Mouse (Mus musculus): Measurements from ENCODE around the gene Phka1. TPM values are rescaled to one million over a fixed set of nuclear protein-coding genes. Genes with fewer than 3 reads are reported as not detected.
"Not testable (repeated sequence)": the region's sequence is repeated elsewhere in the genome, so short reads cannot be mapped to it uniquely, and the experiment has no call there.

Phka1 gene
- total RNA-seq (2021) = 12.0 and 13.0 TPM in 2 replicates
- long read RNA-seq, experiment 1, full-length matches to known transcripts = 2 of 7 reads
- long read RNA-seq, experiment 1, partial matches to known transcripts = 2 of 7 reads
- long read RNA-seq, experiment 1, other reads (novel, unspliced or antisense) = 3 of 7 reads
- long read RNA-seq, experiment 2, full-length matches to known transcripts = 3 of 11 reads
- long read RNA-seq, experiment 2, partial matches to known transcripts = 6 of 11 reads
- long read RNA-seq, experiment 2, other reads (novel, unspliced or antisense) = 2 of 11 reads

DNA sequence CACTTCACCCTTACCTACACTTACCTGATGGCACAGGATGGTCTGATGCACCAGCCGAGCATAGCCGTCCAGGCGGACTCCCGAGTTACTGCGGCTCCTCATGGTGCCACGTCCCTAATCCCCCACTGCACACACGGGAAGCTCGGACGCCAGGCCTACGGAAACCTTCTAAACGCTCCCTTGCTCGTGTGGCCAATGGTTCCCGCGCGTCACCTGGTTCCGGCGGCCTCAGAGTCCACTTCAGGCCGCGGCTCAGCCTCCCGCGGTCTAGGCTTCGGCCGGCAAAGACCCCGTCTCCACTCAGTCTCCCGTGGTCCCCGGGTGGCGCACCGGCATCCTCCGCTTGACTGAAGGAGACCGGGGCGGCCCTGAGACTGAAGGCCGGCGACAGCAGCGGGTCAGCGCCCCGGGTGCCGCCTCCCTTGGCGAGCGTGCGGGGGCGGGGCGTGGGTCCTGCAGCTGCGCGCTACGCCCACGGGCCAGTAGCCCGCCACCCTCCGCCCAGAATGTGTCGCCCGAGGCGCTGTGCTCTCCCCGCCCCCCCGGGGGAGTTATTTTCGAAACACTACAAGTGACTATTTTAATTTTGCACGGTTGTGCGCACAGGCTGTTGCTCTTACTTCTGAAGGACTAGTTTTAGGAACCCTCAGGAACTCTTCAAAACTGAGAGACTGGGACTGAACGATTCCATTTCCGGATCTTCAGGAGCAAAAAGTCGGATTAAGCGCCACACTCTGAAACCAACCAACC, at the start of gene Phka1:
Gene Phka1, minus strand, starts transcription at position 424 of the 750 bp plus-strand sequence.
- peak; percentile 92 for DNase-seq

DNA sequence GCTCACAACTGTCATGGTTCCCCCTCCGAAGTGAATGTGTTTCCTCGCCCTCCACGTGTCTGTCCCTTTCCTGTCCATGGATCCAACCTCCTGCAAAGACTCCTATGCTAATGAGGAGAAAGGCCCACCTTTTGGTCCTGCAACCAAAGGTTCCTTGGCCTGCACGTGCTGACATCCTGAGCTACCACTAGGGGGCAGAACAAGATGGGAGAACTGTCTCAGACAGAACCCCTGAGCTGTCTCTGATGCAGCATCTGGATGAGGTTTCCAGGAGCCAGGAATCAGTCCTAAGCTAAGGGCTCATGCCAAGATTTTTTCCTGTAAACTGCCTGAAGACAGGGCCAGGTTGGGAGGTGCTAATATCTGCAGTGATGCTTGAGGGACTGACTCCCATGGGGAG, 45.2 kb upstream of the Phka1 start:
- DNase-seq = peak; percentile 39

DNA sequence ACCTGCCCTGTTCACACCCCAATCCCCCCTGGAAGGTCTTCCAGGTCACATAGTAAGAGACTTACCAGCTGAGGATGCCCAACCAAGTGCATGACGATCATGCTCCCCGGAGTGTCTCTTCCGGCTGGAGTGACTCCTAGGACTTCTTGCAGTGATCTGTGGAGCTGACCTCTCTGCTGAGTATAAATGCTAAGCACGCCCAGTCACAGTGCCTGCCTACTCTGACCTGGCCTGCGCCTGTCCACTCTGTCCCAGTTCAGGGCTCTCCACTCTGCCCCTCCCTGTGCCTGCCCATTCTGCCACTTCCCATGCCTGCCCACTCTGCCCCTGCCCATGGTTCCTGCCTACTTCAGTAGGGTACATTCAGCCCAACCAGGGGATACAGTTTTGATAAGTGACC, 42.8 kb upstream of the Phka1 start, which contains the start of gene Gm3880:
Gene Gm3880, minus strand, starts transcription at position 101 of the 400 bp plus-strand sequence.
- DNase-seq = not testable (repeated sequence)

DNA sequence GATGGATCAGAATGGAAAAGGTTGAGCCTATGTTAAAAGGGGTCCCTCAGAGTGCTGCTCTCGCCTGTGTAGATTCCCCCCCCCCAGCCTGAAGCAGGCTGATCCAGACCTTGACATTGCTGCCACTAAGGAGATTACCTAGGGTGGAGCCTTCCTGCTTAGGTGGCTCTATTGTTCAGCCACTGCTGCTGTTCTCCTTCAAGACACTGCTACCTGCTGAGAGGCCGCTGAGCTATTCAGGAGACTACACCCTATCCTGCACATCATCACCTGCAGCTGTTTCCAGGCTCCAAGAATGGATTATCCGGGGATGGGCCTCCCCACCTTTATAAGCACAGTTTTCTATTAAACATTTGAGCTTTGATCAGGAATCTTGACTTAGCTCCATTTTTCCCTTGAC, 40.7 kb upstream of the Phka1 start:
- not testable (repeated sequence) for DNase-seq

DNA sequence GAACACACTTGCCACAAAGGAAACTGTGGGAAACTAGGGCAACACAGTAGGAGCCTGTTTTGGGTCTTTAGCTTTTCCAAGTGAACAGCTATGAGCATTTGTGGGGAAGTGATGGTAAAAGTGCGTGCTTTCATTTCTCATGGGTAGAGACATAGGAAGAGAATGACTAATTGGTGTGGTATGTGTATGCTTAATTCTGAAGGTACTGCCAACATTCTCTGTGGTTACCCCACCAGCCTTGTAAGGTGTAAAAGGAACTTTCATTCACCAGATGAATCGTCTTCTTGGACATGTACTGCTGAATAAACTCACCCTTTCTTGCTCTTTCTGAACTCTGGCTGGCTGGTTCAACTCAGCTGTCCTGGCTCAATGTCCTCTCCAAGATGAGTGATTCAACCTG, 22.6 kb upstream of the Phka1 start:
- no peak for DNase-seq

DNA sequence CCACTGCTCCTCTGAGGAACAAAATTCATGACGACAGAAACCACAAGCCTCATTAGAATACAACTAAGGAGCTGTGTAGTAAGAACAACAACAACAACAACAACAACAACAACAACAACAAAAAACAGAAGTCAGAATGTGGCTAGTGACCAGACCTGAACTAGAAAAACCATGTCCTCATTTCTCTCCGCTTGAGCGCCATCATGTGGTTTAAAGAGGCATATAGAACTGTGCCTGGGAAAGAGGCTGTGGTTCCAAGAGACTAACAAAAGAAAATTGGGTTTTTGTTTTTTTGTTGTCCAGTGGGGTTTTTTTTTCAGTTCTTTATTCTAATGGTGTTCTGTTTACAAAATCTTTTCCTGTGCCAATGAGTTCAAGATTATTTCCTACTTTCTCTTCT, 16.7 kb upstream of the Phka1 start:
- peak; percentile 41 for DNase-seq

DNA sequence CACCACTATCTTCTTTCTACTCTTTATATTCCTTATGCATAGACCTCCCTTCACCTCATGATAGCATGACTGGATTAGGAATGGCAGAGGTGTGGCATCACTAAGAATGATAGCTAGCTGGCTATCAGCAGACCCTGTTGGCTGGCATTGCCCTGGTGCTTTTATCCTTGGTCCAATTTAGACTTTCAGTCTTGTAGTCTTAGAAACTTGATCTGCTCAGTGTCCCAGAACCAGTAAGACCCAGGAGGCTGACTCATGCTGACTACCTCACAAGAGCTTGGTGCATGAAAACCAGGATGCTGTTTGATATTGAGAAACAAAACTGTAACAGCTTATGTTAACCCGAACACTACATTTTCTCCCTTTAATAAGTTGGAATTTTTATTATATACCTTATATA, 1.6 kb upstream of the Phka1 start:
- DNase-seq = no peak

DNA sequence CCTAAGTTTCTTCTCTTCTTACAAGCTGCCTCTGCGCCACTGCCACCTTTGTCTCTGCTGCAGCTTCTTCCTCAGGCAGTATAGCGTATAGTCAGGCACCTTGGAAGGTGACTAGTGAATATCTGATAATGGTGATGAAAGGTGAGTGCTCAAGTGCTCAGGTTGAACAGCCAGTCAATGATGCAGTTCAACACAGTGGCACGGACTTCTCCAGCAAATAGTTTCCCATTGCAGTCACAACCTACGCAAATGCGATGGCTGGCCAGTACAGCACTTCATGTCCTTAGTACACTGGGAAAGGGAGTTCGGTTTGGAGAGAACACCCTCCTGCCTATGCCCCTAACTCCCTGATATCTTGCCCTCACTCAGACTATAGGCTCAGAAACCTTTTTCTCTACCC, 1.1 kb upstream of the Phka1 start:
- DNase-seq = no peak

DNA sequence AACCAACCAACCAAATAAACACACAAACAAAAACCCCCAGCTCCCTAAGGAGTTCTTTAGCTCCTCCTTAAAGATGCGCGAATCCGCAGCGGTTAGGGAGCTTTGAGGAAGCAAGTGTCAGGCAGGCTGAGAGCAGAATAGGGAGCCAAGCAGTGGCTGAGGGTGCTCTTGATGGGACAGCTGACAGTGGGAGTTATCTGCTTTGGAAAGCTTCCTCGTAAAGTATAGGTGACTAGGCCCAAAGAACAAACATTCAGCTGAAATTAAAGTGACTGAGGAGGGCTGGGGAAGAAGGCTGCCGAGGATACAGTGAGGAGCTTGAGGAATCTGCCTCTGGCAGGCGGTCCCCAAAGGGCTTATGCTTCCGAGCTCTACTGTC, 516 bp upstream of the Phka1 start:
- DNase-seq = peak; percentile 25

DNA sequence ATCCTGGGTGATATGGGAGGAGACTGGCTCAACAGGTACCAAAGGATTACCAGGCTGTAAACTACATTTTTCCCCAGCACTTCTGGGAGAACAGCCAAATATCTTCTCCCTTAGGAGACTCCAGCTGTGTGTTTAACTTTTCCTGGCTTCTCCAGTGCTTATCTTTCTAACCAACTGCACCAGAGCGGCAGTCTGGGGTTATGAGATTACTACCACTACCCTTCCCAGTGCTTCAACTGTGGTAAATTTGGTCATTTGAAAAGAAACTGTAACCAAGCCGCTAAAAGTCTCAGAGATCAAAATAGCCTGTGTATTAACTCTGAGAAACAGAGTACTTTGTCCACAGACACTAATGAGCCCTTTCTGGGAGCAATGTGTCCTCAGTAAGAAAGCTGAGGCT, 42.8 kb downstream of the Phka1 start:
- DNase-seq = no peak

DNA sequence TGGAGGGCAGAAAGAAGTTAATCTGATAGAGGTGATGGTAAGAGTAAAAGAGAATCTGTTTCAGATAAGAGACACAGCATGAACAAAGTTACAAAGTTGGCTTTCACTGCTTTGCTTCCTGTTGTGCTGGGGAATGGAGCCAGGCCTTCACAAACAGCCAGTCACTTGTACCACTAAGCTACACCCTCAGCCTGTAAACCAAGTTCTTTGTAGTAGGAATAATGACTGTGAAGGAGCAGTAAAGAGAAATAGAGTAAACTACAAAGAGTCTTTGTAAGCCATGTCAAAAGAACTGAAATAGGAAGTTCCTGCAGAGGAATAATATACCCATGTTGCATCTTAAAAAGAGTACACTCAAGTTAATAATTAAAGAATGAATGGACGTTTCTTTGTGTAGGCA, 55.5 kb downstream of the Phka1 start:
- no peak for DNase-seq

DNA sequence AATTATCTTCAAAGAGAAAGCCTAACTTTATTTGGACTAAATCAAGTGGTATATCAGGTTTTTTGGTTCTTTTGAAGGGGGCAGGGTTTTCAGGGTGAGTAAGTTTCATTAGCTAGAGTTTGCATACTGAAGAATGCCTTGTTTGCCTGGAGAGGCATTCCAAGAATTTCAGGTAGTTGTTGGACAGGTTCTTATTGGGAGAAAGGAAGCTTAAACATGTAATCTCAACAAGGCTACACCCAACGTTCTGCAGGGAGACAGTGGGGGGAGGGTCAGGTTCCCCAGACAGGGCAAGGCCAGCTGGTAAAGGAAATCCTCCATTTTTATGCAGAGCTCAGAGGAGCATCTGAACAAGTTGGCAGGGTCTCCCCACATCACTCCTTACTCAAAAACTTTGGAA, 72.9 kb downstream of the Phka1 start:
- DNase-seq = no peak

DNA sequence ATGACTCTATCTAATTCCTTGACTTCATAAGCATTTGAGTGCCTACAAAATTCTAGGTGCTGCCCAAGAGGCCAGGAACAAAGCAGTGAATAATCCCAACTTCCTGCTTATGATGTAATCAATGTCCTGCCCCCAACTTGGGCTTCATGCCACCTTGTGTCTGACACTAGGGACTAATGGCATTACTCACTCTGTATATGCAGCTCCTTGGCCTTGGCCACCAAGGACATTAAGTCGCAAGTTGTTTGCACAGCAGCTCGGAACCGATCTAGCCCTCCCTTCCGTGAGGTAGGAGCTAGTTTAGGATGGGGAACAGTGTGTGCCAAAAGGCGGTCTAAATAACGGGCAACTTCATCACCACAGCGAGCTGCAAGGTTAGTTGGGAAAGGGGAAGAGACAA, 87.1 kb downstream of the Phka1 start:
- DNase-seq = peak; percentile 50

DNA sequence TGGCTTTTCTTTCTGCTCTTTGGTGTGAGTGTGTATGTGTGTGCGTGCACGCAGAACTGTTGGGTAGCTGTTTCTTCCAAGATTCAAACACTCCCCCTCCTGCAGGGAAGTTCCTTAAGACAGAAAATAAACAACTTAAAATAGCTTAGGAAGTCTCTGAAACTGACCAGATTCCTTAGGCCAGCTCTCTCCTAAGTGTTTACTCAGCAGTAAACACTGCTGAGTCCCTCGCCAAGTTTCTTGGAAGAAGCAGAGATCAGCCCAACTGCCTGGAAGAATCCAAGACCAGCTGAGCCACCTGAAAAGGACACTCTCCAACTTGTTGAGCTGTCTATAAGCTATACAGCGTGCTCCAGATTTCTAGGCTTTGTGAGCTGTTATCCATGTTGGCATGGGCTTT, 134.8 kb downstream of the Phka1 start:
- no peak for DNase-seq

DNA sequence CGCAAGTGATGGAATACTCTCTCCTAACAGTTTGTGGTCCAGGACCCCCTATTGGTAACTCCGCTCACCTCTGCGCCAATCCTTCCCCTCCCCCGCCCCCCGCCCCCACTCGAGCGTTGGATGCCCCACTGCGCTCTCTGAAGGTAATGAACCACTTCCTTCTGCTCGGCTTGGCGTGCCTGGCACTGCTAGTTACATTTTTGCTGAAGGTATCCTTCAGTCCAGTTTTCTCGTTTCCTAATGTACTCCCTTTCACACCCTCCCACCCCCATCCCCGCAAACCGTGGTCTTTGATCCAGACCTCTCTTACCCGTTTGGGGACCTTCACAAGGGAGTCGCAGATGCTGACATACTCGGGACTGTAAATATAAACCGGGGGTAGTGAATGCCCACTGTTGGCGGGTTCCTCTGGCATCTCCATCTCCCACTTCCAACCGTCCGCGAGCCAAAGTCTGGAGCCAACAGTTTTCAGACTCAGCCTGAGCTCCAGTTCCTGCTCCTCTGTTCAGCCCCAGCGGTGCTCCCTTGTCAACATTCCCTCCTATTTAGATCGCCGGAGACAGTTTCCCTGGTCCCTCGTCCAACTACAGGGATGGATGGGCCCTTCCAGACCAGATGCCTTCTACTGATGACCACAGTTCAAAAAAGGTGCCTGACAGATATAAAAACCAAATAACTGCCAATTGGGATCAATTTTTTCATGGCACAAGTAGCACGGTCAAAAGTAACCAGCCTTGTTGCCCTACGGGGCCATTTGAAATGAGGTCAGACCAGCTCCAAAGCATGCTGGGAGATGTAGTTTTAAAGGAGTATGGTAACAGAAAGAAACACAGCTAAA, 139.2 kb downstream of the Phka1 start, which contains the start of gene Hdac8:
Gene Hdac8, minus strand, starts transcription at position 716 of the 838 bp plus-strand sequence.
- DNase-seq = peak; percentile 57

DNA sequence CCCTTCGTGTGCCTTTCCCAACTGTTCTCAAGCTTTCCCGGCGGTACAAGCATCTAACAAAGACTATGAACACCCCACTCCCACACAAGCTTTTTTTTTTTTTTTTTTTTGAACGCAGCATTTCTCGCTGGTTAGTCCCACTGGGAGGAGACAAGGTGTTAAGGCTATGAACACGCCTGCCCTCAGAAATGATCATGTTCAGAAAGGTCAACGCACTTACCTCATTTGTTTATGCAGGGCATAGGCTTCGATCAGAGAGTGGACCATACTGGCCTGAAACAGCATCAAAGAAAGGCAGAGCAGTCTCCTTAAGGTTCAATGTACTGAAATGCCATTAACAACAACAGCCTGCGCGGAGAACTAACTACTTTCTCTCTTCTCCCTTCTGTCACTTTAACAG, 139.9 kb downstream of the Phka1 start:
- no peak for DNase-seq

DNA sequence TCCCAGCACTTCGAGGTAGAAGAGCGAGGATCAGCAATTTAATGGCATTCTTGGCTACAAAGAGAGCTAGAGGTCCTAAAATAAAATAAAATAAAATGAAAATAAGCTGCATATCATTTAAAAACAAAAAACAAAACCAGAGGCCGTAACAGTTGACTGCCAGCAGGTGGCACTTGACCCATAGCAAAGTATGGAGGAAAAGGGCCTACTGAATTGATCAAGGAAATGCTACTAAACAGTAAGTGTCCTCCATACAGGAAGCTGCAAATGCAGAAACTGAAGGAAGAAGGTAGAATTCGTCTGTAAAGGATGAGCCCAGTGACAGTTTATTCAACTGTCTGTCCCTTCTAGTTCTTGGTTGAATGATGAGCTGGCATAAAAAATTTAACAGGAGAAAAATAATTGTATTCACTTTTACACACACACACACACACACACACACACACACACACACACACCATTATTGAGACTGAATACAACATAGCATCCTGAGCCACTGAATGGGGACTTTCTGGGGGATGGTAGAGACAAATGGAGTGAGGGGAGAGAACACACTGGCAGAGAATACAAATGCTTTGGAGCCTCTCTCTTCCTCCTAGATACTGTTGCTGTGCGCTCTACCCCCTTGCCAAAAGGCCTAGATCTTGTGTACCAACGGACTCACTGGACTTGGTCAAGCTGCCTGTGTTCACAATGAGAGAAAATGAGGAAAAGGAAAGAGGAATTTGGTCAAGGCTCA, 149.9 kb downstream of the Phka1 start:
- DNase-seq = no peak

DNA sequence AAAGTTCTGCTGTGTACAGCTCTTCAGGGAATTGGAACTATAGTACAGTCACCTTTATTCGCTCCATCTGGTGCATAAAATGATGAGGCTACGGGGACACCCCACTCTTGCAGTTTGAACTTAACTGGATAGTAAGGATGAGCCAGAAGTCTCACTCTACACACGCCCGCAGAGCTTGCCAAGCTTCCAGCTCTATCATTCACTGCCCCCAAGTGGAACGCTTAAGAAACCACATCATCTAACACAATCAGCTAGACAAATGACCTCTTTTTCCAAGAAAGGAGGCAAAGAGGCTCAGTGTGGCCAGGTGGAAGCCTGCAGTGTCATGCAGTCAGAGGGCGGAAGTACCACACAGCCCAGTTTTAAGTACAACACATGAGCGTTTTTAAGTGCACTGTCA, 158.5 kb downstream of the Phka1 start:
- DNase-seq = no peak

DNA sequence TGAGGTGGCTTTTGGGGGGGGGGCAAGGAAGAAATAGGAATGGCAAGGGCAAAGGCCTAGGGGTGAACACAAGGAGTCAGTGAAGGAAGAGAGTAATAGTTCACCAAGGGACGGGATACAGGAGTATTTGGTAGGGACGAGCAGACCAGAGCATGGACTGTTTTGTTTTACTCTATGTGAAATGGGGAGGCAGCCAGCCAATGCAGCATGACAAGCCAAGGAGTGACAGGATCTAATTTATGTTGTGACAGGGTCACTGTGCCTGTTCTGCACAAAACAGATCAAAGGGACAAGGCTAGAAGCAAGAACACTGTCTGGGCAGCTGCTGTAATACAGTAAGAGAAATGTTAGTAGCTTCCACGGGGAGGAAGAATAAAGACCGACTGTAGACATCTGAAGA, 164.4 kb downstream of the Phka1 start:
- DNase-seq = peak; percentile 40

DNA sequence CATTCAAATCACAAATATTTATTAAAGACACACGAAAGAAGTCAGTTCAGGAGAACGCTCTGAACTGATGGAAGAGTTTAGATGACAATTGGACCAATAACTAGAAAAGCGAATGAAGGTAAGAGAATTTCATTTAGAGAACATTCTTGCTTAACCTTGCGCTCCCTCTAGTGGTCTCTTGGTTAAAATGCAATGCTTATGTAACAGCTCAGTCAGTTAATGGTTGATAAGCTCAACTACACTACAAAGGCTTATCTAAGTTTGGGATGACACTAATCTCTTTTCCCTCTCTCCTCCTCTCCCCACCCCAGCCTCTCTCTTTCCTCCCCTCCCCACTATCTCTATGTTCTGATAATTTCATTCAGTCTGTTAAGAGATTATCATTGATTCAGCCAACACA, 165.1 kb downstream of the Phka1 start:
- DNase-seq = peak; percentile 10

DNA sequence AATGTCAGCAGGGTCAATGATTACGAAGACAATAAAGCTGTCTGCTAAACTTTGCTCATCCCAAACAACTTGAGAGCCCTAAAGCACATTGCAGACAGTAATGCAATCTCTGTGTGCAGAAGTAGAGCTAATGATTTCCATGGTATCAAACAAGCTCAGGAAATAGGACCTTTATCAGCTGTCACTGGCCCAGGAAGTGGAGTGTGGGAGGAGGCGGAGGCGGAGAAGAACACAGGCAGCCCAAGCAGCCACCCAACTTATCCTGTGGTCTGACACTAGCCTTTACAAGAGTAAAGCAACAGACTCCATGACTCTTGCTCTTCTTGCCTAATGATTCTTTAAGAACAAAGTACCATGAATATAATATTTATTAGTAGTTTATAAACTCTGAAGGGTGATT, 165.6 kb downstream of the Phka1 start:
- no peak for DNase-seq

DNA sequence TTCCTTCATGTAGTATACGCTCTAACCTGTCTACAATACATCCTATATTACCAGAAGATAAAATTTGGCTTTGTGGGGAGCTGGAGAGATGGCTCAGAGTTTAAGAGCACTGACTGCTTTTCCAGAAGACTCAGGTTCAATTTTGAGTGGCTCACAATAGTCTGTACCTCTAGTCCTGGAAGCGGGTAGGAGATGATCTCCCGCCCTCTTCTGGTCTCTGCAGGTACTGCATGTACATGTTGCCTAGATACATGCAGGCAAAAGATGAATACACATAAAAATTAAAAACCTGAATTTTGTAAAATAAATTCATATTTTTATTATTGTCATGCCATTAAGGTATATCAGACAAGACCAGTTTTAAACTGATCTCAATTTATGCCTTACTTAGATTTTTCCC, 167.3 kb downstream of the Phka1 start:
- peak; percentile 76 for DNase-seq
